Mouse (Mus musculus) kidney, adult 2 months (tissue): Measurements from ENCODE around the gene Atp13a1.

Source experiments
- CTCF ChIP-seq: fragments of 200-500 bp; conservative IDR thresholded peaks from 2 replicates; pipeline ENCODE4 v1.5.1; 2011; ENCODE audit warnings: low read depth, mild to moderate bottlenecking, control low read depth, low read length, moderate library complexity, mixed read lengths; ENCODE audit not compliant: insufficient read depth, insufficient read length
- POLR2A ChIP-seq: fragments of 200-500 bp; IDR thresholded peaks from one replicate; pipeline ENCODE4 v1.6.1; 2011; ENCODE audit warnings: low read depth, low read length, control low read depth

DNA sequence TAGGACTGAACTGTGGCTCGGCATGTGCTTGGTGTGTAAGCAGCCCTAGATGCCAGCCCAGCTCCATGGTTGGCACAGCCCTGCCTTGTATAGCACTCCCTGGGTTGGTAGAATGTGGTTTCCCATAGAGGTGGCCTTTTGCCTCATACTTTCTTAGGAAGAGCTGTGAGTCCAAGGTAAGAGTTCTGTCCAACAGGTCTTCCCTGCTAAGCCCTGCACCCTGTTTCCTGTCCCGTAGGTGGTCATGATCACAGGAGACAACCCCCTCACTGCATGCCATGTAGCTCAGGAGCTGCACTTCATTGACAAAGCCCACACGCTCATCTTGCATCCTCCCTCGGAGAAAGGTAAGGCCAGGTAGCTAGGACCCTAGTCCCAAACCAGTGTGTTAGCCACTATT is 10.8 kb downstream of the Atp13a1 start:
- no peak for TF ChIP-seq POLR2A
- no peak for TF ChIP-seq CTCF
